Mouse (Mus musculus) heart, postnatal 0 days (tissue): ENCODE data around the gene Tspan18.

Experiments used
- CTCF ChIP-seq: IDR thresholded peaks from 2 replicates; pipeline ENCODE4 v1.5.1; 2016; ENCODE audit warnings: antibody characterized with exemption, control low read depth, low read depth
- EP300 ChIP-seq: IDR thresholded peaks from 2 replicates; pipeline ENCODE4 v1.6.1; 2016; ENCODE audit warnings: antibody characterized with exemption, low read depth

- TF ChIP-seq CTCF: no peak
- no peak for TF ChIP-seq EP300
These were observed 76.7 kb downstream of the Tspan18 start for GRCm38 (mm10) chr2:93257634-93258033.
